Mouse (Mus musculus) layer of hippocampus, postnatal 14 days (tissue): ENCODE results near the gene Fas. TPM values are rescaled to one million over a fixed set of nuclear protein-coding genes. Genes with fewer than 3 reads are reported as not detected.
A peak's percentile ranks its signal among the peaks of the same experiment; 100 is the strongest.

Experiments
- DNase-seq, 2 experiments: peaks; one replicate each; pipeline ENCODE4 v3.0.0; 2021 to 2022; ENCODE audit warnings: low spot score in 2 of 2, mixed read lengths in 1 of 2
- total RNA-seq, 2 experiments: library from RNA; stranded (reverse); gene quantifications; 2 replicates each; pipeline ENCODE4 v1.2.3; 2021

Fas gene
- total RNA-seq, 2 experiments from 2014 or later: 1.9 to 2.0 TPM

- no peak for DNase-seq
Observed at GRCm38 (mm10) chr19:34283614-34284013, 6.9 kb upstream of the Fas start.

GRCm38 (mm10) chr19:34284383-34284782 is 6.1 kb upstream of the Fas start:
- no peak for DNase-seq

- DNase-seq: no peak
Observed at GRCm38 (mm10) chr19:34284826-34285225, 5.6 kb upstream of the Fas start.

GRCm38 (mm10) chr19:34287221-34287620 is 3.2 kb upstream of the Fas start:
- no peak for DNase-seq

- no peak for DNase-seq
Observed at GRCm38 (mm10) chr19:34287656-34288415, 2.6 kb upstream of the Fas start.

- DNase-seq: no peak
Observed at GRCm38 (mm10) chr19:34288696-34289095, 1.8 kb upstream of the Fas start.

- DNase-seq: no peak
Observed at GRCm38 (mm10) chr19:34290872-34291341, 441 bp downstream of the Fas start.

- no peak for DNase-seq
Observed at GRCm38 (mm10) chr19:34291379-34291778, 913 bp downstream of the Fas start.

GRCm38 (mm10) chr19:34291956-34292355 is 1.5 kb downstream of the Fas start:
- DNase-seq: no peak

- no peak for DNase-seq
Observed at GRCm38 (mm10) chr19:34292701-34293100, 2.2 kb downstream of the Fas start.

- no peak for DNase-seq
Observed at GRCm38 (mm10) chr19:34293376-34293947, 3.0 kb downstream of the Fas start.

GRCm38 (mm10) chr19:34295442-34295841 is 5.0 kb downstream of the Fas start:
- no peak for DNase-seq

- no peak for DNase-seq
Observed at GRCm38 (mm10) chr19:34298531-34298930, 8.1 kb downstream of the Fas start.

GRCm38 (mm10) chr19:34299229-34299628 is 8.8 kb downstream of the Fas start:
- no peak for DNase-seq

- DNase-seq: no peak
Observed at GRCm38 (mm10) chr19:34300430-34300829, 10.0 kb downstream of the Fas start.

GRCm38 (mm10) chr19:34304917-34305316 is 14.5 kb downstream of the Fas start:
- no peak for DNase-seq

GRCm38 (mm10) chr19:34306794-34307193 is 16.3 kb downstream of the Fas start:
- no peak for DNase-seq

GRCm38 (mm10) chr19:34312151-34312728 is 21.8 kb downstream of the Fas start:
- no peak for DNase-seq

- DNase-seq: no peak
Observed at GRCm38 (mm10) chr19:34328051-34328450, 37.6 kb downstream of the Fas start.

- DNase-seq: peak; percentile 65 to 69
Observed at GRCm38 (mm10) chr19:34334300-34334699, 43.8 kb downstream of the Fas start.

GRCm38 (mm10) chr19:34344702-34345101 is 54.2 kb downstream of the Fas start:
- DNase-seq: no peak

GRCm38 (mm10) chr19:34345616-34346267 is 55.3 kb downstream of the Fas start:
- peak; percentile 9 to 59 for DNase-seq
